Mouse (Mus musculus) liver, adult 2 months (tissue): ENCODE measurements around the gene Wdr19.

Source experiments
- CTCF ChIP-seq: fragments of 200-500 bp; IDR thresholded peaks from 2 replicates; pipeline ENCODE4 v1.5.1; 2011; ENCODE audit warnings: low read depth, low read length, control low read depth
- POLR2A ChIP-seq: fragments of 200-500 bp; IDR thresholded peaks from 2 replicates; pipeline ENCODE4 v1.6.1; 2011; ENCODE audit warnings: low read length, control low read depth; ENCODE audit not compliant: insufficient read depth; ENCODE audit errors: extremely low read depth

DNA sequence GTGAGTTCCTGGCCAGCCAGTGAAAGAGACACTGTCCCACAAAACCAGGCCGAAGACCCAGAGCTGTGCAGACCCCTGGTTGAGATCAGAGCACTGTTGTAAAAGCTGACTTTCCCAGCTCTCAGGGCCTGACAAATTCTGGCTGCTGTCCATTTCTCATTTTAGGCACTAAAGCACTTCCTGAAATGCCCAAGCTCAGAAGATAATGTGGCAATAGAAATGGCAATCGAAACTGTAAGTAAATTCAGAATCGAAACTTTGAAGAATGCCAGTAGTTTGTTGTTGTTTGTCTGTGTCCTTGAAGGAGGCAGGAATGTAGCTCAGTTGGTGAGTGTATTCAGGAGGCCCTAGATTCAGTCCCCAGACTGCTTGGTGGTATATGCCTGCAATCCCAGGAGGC is 47.8 kb downstream of the Wdr19 start:
- TF ChIP-seq POLR2A (no peak), CTCF (no peak)
